Mouse (Mus musculus) T-cell, adult 2 months (primary cell): ENCODE data around the gene Tmem182.

ENCODE experiments used
- DNase-seq: peaks from one replicate; pipeline ENCODE4 v3.0.0; 2022; ENCODE audit warnings: low spot score

The Tmem182 gene

GRCm38 (mm10) chr1:40867106-40867505, 61.7 kb downstream of the Tmem182 start:
- DNase-seq, result no peak

GRCm38 (mm10) chr1:40867651-40868050, 62.2 kb downstream of the Tmem182 start:
- no peak for DNase-seq

- DNase-seq, result no peak
Observed at GRCm38 (mm10) chr1:40873760-40874455, 68.5 kb downstream of the Tmem182 start.

- DNase-seq, result no peak
Observed at GRCm38 (mm10) chr1:40874456-40875375, 69.3 kb downstream of the Tmem182 start.

GRCm38 (mm10) chr1:40879051-40879450, 73.7 kb downstream of the Tmem182 start:
- no peak for DNase-seq

- DNase-seq, result no peak
Observed at GRCm38 (mm10) chr1:40879526-40879925, 74.1 kb downstream of the Tmem182 start.

DNA sequence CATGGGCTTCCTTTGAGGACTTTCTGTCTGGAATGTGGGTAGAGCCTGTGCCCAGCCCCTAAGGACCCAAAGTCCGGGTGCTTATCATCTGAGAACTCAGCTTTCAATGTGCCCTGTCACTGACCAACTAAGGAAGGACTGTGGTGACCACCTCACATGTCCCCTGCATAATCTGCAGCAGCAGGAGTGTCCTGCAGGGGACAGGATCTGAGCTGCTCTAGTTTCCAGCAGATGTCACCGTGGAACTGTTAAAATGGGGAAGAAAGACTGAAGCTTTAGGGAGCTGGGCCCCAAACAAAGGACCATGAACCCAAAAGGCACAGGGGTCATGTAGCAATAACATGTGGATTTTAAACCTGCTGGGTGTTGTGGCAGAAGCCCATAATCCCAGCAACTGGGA, 75.1 kb downstream of the Tmem182 start:
- no peak for DNase-seq

GRCm38 (mm10) chr1:40883856-40884255, 78.5 kb downstream of the Tmem182 start:
- no peak for DNase-seq

GRCm38 (mm10) chr1:40884943-40885342, 79.5 kb downstream of the Tmem182 start:
- no peak for DNase-seq

DNA sequence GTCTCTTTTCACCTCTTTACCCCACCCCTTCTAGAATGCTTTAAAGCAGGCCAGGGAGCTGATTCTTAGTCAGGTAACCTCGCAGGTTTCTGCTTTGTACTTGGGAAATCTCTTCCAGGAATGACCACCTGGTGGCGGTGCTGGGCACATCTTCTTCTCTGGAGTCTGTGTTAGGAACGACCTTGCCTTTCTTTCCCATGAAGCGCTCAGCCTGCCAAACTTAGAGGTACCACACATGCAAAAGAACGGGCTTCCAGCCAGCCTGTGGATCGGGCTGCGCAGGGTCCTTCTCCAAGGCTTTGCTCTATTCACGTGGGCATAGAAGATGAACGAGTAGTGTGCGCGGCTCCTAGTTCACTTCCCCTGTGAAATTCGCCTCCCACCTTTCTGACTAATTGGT, 82.3 kb downstream of the Tmem182 start:
- DNase-seq, result no peak

DNA sequence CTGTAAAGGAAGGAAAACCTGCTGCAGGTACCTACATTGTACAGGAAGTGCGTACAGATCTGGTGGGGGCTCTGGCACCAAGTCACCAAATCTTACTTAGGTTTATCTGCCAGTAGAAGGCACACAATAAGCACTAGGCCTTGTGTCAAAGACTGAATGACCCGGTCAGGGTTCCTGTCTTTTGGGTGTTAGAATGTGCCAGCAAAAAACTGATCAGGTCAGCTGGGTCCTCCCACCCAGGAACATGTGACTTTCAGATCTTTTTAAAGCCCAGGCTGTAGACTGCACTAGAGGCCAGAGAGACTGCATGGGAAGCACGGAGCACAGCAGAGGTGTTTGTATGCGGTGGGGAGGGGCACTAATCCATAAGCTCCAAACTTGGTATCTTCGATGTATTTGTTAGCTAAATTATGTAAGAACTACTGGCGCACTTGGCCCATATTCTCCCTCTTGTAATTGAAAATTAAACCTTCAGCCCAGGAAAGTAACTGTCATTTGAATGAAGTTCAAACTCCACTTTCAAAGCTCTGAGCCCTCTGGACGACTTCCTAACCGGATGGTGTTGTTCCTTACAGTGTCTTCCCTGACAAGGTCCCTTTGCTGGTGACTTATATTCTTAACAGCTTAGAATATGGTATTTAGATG, 83.1 kb downstream of the Tmem182 start:
- no peak for DNase-seq

- no peak for DNase-seq
Observed at GRCm38 (mm10) chr1:40889617-40890016, 84.2 kb downstream of the Tmem182 start.

- DNase-seq, result no peak
Observed at GRCm38 (mm10) chr1:40890246-40890645, 84.8 kb downstream of the Tmem182 start.

DNA sequence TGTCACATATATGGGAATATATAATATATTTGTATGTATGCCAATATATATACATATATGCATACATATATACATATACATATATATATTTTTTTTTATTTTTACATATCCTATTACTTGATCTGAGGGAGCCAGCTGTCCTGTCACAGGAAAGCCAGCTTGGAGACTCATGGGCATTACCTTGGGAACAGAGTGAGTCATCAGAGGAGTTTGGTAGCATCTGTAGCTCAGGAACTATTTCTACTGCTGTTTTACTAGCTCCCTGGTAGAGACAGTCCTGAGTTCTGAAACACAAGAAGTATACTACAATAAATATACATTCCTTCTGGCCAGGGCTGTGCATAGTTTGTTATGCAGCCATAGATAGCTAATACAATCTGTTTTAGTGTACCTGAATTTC, 98.3 kb downstream of the Tmem182 start:
- DNase-seq, result no peak
